Mouse (Mus musculus) CD4-positive helper T cell, adult 2 months (primary cell): ENCODE measurements around the gene Pgp.
"Not testable (repeated sequence)": the region's sequence is repeated elsewhere in the genome, so short reads cannot be mapped to it uniquely, and the experiment has no call there.

Source experiments
- DNase-seq: peaks from one replicate; pipeline ENCODE4 v3.0.0-alpha.2; 2012; ENCODE audit warnings: low read depth, missing footprints, low spot score

The Pgp gene

GRCm38 (mm10) chr17:24469910-24470602 lies at the start of gene Pgp, which contains the start of gene E4f1:
Pgp (plus strand) TSS chr17:24470392.
E4f1 (minus strand) TSS chr17:24470313.
- DNase-seq = peak; percentile 99

GRCm38 (mm10) chr17:24423114-24423513 lies 47.1 kb upstream of the Pgp start:
- DNase-seq = no peak

GRCm38 (mm10) chr17:24424489-24424888 lies 45.7 kb upstream of the Pgp start:
- DNase-seq = no peak

GRCm38 (mm10) chr17:24425326-24425725 lies 44.9 kb upstream of the Pgp start:
- DNase-seq = not testable (repeated sequence)

GRCm38 (mm10) chr17:24425905-24426304 lies 44.3 kb upstream of the Pgp start:
- no peak for DNase-seq

GRCm38 (mm10) chr17:24426471-24427169 lies 43.6 kb upstream of the Pgp start, which contains the start of gene Eci1:
Eci1 (plus strand) TSS chr17:24426641.
- peak; percentile 83 for DNase-seq

- no peak for DNase-seq
Observed at GRCm38 (mm10) chr17:24427170-24427557, 43.0 kb upstream of the Pgp start.

GRCm38 (mm10) chr17:24429201-24429983 lies 40.8 kb upstream of the Pgp start:
- DNase-seq = no peak

GRCm38 (mm10) chr17:24437016-24437415 lies 33.2 kb upstream of the Pgp start:
- peak; percentile 62 for DNase-seq

- no peak for DNase-seq
Observed at GRCm38 (mm10) chr17:24440377-24440776, 29.8 kb upstream of the Pgp start.

- no peak for DNase-seq
Observed at GRCm38 (mm10) chr17:24441148-24441547, 29.0 kb upstream of the Pgp start.

GRCm38 (mm10) chr17:24442107-24442506 lies 28.1 kb upstream of the Pgp start:
- no peak for DNase-seq

- DNase-seq = no peak
Observed at GRCm38 (mm10) chr17:24442632-24443155, 27.5 kb upstream of the Pgp start, which contains the start of gene Dnase1l2. Dnase1l2 (minus strand) TSS chr17:24443105.

- no peak for DNase-seq
Observed at GRCm38 (mm10) chr17:24443409-24443808, 26.8 kb upstream of the Pgp start.

- no peak for DNase-seq
Observed at GRCm38 (mm10) chr17:24446590-24446989, 23.6 kb upstream of the Pgp start.

GRCm38 (mm10) chr17:24449507-24449906 lies 20.7 kb upstream of the Pgp start:
- DNase-seq = no peak

GRCm38 (mm10) chr17:24451220-24451619 lies 19.0 kb upstream of the Pgp start:
- no peak for DNase-seq

GRCm38 (mm10) chr17:24453372-24453771 lies 16.8 kb upstream of the Pgp start:
- peak; percentile 47 for DNase-seq

GRCm38 (mm10) chr17:24454218-24454755 lies 15.9 kb upstream of the Pgp start:
- DNase-seq = peak; percentile 83

GRCm38 (mm10) chr17:24454756-24455522 lies 15.3 kb upstream of the Pgp start:
- peak; percentile 99 for DNase-seq
